Mouse (Mus musculus) kidney, postnatal 0 days (tissue): Measurements from ENCODE around the gene Foxo3. TPM values are rescaled to one million over a fixed set of nuclear protein-coding genes. Genes with fewer than 3 reads are reported as not detected.
A peak's percentile ranks its signal among the peaks of the same experiment; 100 is the strongest.

Experiments used
- ATAC-seq: fragments of 200-750 bp; cut with Nextera tagmentation; replicated peaks from 2 replicates; pipeline ENCODE4 v1.8.0; 2017; ENCODE audit warnings: low read depth, moderate number of reproducible peaks, moderate TSS enrichment, moderate library complexity; ENCODE audit not compliant: low FRiP score
- DNase-seq: peaks from one replicate; pipeline ENCODE4 v3.0.0-alpha.2; 2016; ENCODE audit warnings: low spot score
- H3K27ac ChIP-seq: fragments of 300-500 bp; sonication (generic); 2 replicates; pipeline ENCODE4 v1.5.1; 2014; ENCODE audit warnings: mild to moderate bottlenecking
- H3K27me3 ChIP-seq: fragments of 300-500 bp; sonication (generic); 2 replicates; pipeline ENCODE4 v1.6.1; 2014; ENCODE audit warnings: low read length, mixed read lengths; ENCODE audit not compliant: insufficient read depth
- H3K36me3 ChIP-seq: fragments of 300-500 bp; sonication (generic); 2 replicates; pipeline ENCODE4 v1.6.1; 2014; ENCODE audit warnings: low read length, mixed read lengths; ENCODE audit not compliant: insufficient read depth
- H3K4me1 ChIP-seq: fragments of 300-500 bp; sonication (generic); replicated peaks from 2 replicates; pipeline ENCODE4 v1.6.1; 2014; ENCODE audit warnings: antibody characterized with exemption, low read length, mixed read lengths; ENCODE audit not compliant: insufficient read depth
- H3K4me2 ChIP-seq: fragments of 300-500 bp; sonication (generic); 2 replicates; pipeline ENCODE4 v1.6.1; 2014; ENCODE audit warnings: mild to moderate bottlenecking, low read length, moderate library complexity, mixed read lengths
- H3K4me3 ChIP-seq: fragments of 300-500 bp; sonication (generic); replicated peaks from 2 replicates; pipeline ENCODE4 v1.5.1; 2014; ENCODE audit warnings: low read depth, low read length
- H3K9ac ChIP-seq: fragments of 300-500 bp; sonication (generic); 2 replicates; pipeline ENCODE4 v1.6.1; 2014; ENCODE audit warnings: low read depth, low read length
- H3K9me3 ChIP-seq: fragments of 300-500 bp; sonication (generic); replicated peaks from 2 replicates; pipeline ENCODE4 v1.6.1; 2016; ENCODE audit warnings: low read length, inconsistent platforms, mixed read lengths
- CTCF ChIP-seq: IDR thresholded peaks from 2 replicates; pipeline ENCODE4 v1.5.1; 2016; ENCODE audit warnings: antibody characterized with exemption, low read depth, mild to moderate bottlenecking, moderate library complexity
- WGBS: fragments of 180-500 bp; shearing (Covaris S2); extraction: QIAGEN DNeasy Blood & Tissue Kit; methylation state at CpG from one replicate; pipeline ENCODE4 v1.1.7; 2014; 5-methylcytosine and 5-hydroxymethylcytosine counted together
- polyA plus RNA-seq: library from polyadenylated mRNA; unstranded; fragments of >200 nt; fragmentation: Nextera tagmentation; extraction: Ambion mirVana; gene quantifications from 2 replicates; pipeline ENCODE4 v1.2.1, GENCODE M21; 2015

Gene Foxo3
- polyA plus RNA-seq, 1 experiment from 2014 or later: 9.7 TPM

DNA sequence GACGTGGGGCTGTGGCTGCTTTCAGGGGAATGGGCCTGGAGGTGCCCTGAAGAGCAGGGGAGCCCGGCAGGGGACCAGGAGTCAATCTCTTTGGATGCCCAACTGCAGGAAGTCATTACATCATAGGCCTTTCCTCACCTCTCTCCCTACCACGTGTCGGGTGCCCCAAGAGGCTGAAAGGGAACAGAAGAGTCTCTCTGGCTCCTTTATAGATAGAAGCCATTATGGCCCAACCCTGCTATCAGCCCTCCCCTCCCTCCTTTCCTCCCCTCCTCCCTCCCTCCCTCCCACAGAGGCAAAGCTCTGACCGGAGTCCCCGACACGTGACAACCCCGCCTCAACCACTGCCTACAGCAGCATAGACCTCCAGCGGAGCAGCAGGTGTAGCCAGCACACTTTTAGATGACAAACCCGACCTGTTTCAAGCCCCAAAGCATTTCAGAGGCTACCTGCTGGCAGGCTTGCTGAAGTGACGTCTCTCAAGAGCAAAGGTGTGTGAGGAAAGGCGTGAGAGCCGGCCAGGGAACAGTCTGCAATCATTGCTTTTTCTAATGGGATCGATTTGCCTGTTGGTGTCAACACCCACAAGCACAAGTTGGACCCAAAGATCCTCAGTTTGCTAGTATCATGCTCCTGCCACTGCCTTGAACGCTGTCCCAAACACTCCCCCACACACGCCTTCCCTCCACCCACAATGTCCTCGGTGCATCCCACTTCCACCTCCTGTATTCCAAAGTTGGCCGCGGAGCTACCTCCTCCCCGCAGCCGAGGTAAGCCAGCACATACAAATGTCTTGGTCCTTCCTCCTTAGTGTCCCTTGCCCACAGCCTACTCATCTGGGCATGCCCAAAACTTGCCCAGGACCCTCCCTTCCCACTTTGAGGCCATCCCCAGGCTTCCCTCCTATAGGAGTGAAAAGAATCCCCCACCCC is 2.5 kb downstream of the Foxo3 start:
- peak; percentile 55 for DNase-seq
- H3K4me2 ChIP-seq: peak overlapping the region; percentile 99
- peak overlapping the region; percentile 91 for H3K4me3 ChIP-seq
- peaks cover 42% of the 10 kb centered on the region for H3K4me1 ChIP-seq
- H3K36me3 ChIP-seq: 0 out of 2 replicates have a peak, but pooled peaks cover 5% of the 10 kb centered on the region
- no peaks in the 10 kb centered on the region for H3K9me3 ChIP-seq
- no peak for ATAC-seq
- H3K27ac ChIP-seq: peak overlapping the region; percentile 3; the same call in 1 of the 2 replicates
- WGBS: 16% methylated on average over 21 of the region's 21 CpGs
- H3K9ac ChIP-seq: peak overlapping the region; percentile 85
- no peaks in the 10 kb centered on the region for H3K27me3 ChIP-seq
- no peak; the same call in 1 of the 2 replicates for TF ChIP-seq CTCF

DNA sequence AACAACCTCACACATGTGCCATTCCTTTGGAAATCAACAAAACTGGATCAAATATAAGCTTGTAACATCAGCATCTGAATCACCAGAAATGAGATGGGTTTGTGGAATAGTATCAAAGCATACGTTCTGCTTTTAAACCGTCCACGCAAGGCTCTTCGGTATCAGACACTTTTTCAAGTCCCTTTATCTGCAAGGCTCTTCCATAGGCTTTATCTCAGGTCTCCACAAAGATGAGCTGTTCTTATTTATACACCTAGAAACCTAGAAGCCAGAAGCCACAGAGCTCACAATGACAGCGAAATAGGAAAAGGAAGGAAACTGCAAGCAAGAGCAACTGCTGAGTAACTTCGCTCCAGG is 3.2 kb downstream of the Foxo3 start:
- Histone ChIP-seq H3K27me3 (no peaks in the 10 kb centered on the region), H3K36me3 (0 out of 2 replicates have a peak, but pooled peaks cover 6% of the 10 kb centered on the region), H3K9ac (no peak overlapping the region), H3K9me3 (no peaks in the 10 kb centered on the region), H3K27ac (no peak overlapping the region), H3K4me2 (peak overlapping the region; percentile 99), H3K4me3 (peak overlapping the region; percentile 91), H3K4me1 (peaks cover 38% of the 10 kb centered on the region)
- DNase-seq: no peak
- 71% methylated on average over 6 of the region's 6 CpGs for WGBS
- no peak for TF ChIP-seq CTCF
- no peak for ATAC-seq

DNA sequence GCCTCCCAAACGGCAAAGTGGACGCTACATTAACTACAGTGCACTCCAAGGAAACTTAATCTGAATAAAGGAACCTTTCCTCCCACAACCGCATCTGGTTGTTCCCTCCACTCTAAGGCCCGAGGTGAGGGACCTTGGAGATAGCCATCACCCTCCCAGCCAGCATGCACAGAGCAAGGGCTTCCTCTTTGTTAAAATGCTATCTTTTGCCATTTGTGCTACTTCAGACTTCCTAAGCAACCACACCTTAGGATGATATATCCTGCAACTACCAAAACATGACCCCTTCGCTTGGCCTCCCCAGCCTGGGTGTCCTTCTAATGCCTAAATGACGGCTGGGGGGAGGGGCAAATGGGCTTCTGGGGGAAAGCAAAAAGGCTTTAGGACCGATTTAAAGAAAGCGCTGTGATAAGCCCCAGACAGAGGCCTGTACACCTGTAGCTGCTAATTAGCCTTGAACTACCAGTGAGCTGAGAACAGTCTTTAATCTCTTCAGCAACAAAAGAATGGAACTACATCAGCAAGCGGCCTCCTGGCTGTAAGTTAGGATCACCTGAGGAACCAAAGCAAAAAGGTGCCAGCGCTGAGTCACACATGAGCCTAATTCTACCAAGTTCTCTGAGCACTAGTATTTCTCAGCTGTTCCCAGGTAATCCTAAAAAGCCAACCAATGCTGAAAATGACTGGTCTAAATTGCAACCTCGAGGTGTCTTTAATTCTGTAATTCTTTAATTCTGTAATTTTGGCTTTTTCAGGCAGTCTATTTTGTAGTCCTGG is 4.9 kb downstream of the Foxo3 start:
- WGBS: 41% methylated on average over 11 of the region's 11 CpGs
- DNase-seq: peak; percentile 80
- 0 out of 2 replicates have a peak, but pooled peaks cover 17% of the 10 kb centered on the region for H3K36me3 ChIP-seq

DNA sequence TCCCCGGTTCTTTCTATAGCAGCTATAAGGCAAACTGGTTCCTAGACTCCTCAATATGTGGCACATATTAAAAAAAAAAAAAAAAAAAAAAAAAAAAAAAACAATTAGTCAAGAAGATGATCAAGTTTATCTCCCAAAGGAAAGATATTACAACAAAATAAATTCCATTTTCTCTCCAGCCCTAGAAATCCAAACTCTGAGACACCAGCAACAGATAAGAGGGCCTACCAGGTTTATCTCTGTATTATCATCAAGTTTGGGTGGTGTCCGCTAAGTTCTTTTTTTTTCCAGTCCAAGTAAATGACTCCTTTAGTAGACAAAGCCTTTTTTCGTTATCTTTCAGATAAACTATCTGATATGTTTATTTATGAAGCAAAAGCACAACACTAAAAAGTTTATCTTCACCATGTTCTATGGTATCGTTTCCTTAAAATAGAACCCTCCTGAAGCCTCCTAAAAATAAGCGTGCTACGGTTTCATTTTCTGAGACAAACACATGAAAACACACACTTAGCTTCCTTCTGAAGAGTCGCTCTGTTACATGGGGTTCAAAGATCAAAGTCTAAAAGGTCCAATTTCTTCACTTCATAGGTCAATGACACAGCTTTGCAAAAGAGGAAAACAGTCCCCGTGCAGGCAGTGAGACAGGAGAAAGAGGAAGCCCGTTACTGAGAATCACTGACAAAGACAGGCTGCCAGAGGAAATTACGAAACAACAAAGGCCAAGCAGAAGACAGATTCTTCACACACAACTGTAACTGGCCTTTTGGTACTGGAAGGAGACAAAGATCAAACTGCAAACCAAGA is 6.1 kb downstream of the Foxo3 start:
- no peak overlapping the region for H3K4me3 ChIP-seq
- H3K4me2 ChIP-seq: no peak overlapping the region
- H3K27ac ChIP-seq: no peak overlapping the region
- no peak overlapping the region for H3K9ac ChIP-seq
- no peak for TF ChIP-seq CTCF
- H3K4me1 ChIP-seq: peaks cover 41% of the 10 kb centered on the region
- ATAC-seq: no peak
- 38% methylated on average over 10 of the region's 10 CpGs for WGBS
- H3K27me3 ChIP-seq: no peaks in the 10 kb centered on the region
- H3K36me3 ChIP-seq: peaks cover 23% of the 10 kb centered on the region; the same call in 1 of the 2 replicates
- peak; percentile 84 for DNase-seq
- no peaks in the 10 kb centered on the region for H3K9me3 ChIP-seq

More for the DNA sequence above, 4.9 kb downstream of the Foxo3 start:
- no peak overlapping the region for H3K4me3 ChIP-seq
- no peak overlapping the region for H3K27ac ChIP-seq
- 0 out of 2 replicates have a peak overlapping the region, but pooled peaks have one; percentile 4 for H3K4me2 ChIP-seq
- H3K27me3 ChIP-seq: no peaks in the 10 kb centered on the region
- H3K4me1 ChIP-seq: peaks cover 41% of the 10 kb centered on the region
- no peak for TF ChIP-seq CTCF
- H3K9ac ChIP-seq: 0 out of 2 replicates have a peak overlapping the region, but pooled peaks have one; percentile 6
- no peak for ATAC-seq
- no peaks in the 10 kb centered on the region for H3K9me3 ChIP-seq

DNA sequence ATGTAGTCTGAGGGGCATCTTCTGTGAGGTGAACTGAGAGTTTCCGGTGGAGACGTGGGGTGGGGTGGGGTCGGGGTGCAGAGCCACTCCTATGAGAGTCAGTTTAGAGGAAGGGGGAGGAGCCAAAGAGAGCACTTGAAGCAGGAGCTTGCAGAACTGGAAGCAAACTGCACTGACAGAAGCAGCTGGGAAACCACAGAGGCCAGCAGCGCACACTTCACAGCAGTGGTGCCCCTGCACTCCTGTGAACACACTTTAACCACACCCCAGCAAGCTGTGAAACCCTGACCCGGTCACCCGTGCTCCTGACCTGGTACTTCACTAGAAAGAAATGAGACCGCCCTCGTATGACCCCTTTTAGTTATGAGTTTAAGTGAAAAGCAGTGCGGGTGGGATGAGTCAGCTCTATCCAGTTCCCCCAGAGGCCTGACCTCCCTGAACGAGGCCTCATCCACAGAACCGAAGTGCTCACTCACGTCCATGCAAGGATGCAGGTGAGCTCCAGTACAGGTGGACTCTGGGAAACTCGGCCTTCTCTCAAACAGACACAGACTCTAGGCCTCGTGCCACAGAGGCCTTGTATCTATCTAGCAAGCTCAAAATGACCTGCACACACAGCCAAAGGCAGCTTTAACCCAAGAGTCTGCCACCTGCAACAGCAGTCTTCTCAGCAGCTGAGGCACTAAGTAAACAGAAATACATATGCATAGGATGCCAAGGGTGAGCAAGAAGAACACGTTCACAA is 7.1 kb downstream of the Foxo3 start:
- ATAC-seq (no peak), DNase-seq (no peak)
- H3K36me3 ChIP-seq: peaks cover 29% of the 10 kb centered on the region; the same call in 1 of the 2 replicates
- no peak overlapping the region for H3K4me2 ChIP-seq
- H3K9me3 ChIP-seq: no peaks in the 10 kb centered on the region
- TF ChIP-seq CTCF: no peak
- peaks cover 34% of the 10 kb centered on the region for H3K4me1 ChIP-seq
- no peak overlapping the region for H3K9ac ChIP-seq
- 44% methylated on average over 15 of the region's 15 CpGs for WGBS
- H3K27ac ChIP-seq: peak overlapping the region; percentile 13; the same call in 1 of the 2 replicates
- H3K27me3 ChIP-seq: no peaks in the 10 kb centered on the region
- H3K4me3 ChIP-seq: no peak overlapping the region
